Mouse (Mus musculus) ES-E14 (cell line): ENCODE measurements around the gene Nlrc5. TPM values are rescaled to one million over a fixed set of nuclear protein-coding genes. Genes with fewer than 3 reads are reported as not detected.
A peak's percentile ranks its signal among the peaks of the same experiment; 100 is the strongest.

ENCODE experiments used
- DNase-seq: peaks from one replicate; pipeline ENCODE4 v3.0.0-alpha.2; 2013; ENCODE audit warnings: low read depth, low spot score
- H3K27ac ChIP-seq: 2 replicates; pipeline ENCODE4 v1.5.1; 2012; ENCODE audit warnings: low read depth, mild to moderate bottlenecking, low read length, moderate library complexity, mixed read lengths; ENCODE audit not compliant: poor library complexity, insufficient read depth, severe bottlenecking
- H3K36me3 ChIP-seq: 2 replicates; pipeline ENCODE4 v1.6.1; 2012; ENCODE audit warnings: mild to moderate bottlenecking, low read length, moderate library complexity, mixed read lengths; ENCODE audit not compliant: control insufficient read depth, poor library complexity, insufficient read depth, severe bottlenecking
- H3K4me1 ChIP-seq, 2 experiments: fragments of 150-350 bp in 1 of 2; sonication (generic) in 1 of 2; 2 replicates each; pipeline ENCODE4 v1.6.1; 2012; ENCODE audit warnings: low read length in 2 of 2, mild to moderate bottlenecking in 1 of 2, mixed read lengths in 1 of 2; ENCODE audit not compliant: control insufficient read depth in 2 of 2, insufficient read depth in 2 of 2, poor library complexity in 1 of 2
- H3K4me3 ChIP-seq, 2 experiments: fragments of 150-350 bp in 1 of 2; sonication (generic) in 1 of 2; 2 replicates each; pipeline ENCODE4 v1.5.1; 2012; ENCODE audit warnings: low read length in 2 of 2, low read depth in 1 of 2, mild to moderate bottlenecking in 1 of 2, mixed read lengths in 1 of 2; ENCODE audit not compliant: insufficient read depth in 1 of 2, poor library complexity in 1 of 2, severe bottlenecking in 1 of 2
- H3K9ac ChIP-seq: 2 replicates; pipeline ENCODE4 v1.6.1; 2012; ENCODE audit warnings: low read depth, mild to moderate bottlenecking, low read length, mixed read lengths; ENCODE audit not compliant: poor library complexity, insufficient read depth, severe bottlenecking
- H3K9me3 ChIP-seq: fragments of 150-350 bp; sonication (generic); 2 replicates; pipeline ENCODE4 v1.6.1; 2012; ENCODE audit warnings: low read depth, mild to moderate bottlenecking, low read length; ENCODE audit not compliant: control insufficient read depth, insufficient read depth
- CHD2 ChIP-seq: IDR thresholded peaks from 2 replicates; pipeline ENCODE4 v1.6.1; 2014; ENCODE audit warnings: mild to moderate bottlenecking, low read depth, low read length, inconsistent platforms
- HCFC1 ChIP-seq: IDR thresholded peaks from 2 replicates; pipeline ENCODE4 v1.6.1; 2012; ENCODE audit warnings: low read length, inconsistent platforms, borderline replicate concordance; ENCODE audit not compliant: insufficient read depth
- MAFK ChIP-seq: IDR thresholded peaks from 2 replicates; pipeline ENCODE4 v1.6.1; 2014; ENCODE audit warnings: mild to moderate bottlenecking, low read depth, low read length, inconsistent platforms; ENCODE audit not compliant: insufficient read depth
- ZC3H11A ChIP-seq: IDR thresholded peaks from 2 replicates; pipeline ENCODE4 v1.6.1; 2012; ENCODE audit warnings: low read depth, mild to moderate bottlenecking, inconsistent platforms, low read length, borderline replicate concordance
- ZNF384 ChIP-seq: IDR thresholded peaks from 2 replicates; pipeline ENCODE4 v1.6.1; 2012; ENCODE audit warnings: low read depth, low read length, inconsistent platforms
- in situ Hi-C, 2 experiments: fragments of 600-800 bp; cut with MboI; formaldehyde crosslinking; loops; one replicate each; pipeline ENCODE4 v1.15.1; 2025; ENCODE audit warnings: low sequenced_read_pairs in 2 of 2, inconsistent platforms in 1 of 2; ENCODE audit not compliant: unreplicated experiment in 2 of 2
- total RNA-seq: library from RNA; depleted of rRNA; stranded (reverse); fragments of 300-350 nt; gene quantifications from 2 replicates; pipeline ENCODE4 v1.2.3, GENCODE M21; 2012

Gene Nlrc5
- total RNA-seq, 1 experiment = 0.76 TPM

DNA sequence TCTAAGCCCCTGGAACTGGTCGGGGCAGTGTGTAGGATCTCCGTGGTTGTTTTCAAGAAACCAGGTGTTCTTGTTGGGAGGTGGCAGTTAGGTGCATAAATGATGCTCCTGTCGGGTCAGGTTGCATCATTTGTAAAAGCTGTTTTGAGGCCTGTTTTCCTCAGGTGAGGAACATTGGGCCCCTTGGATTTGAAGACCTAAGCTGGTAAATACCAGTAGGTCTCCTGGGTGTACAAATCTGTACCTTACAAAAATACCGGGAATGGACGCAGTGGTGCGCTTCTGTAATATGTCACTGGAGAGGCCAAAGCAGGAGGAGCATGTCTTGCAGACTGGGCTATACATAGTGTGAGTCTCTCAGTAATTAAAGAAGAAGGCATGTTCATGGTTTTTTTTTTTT is 46.4 kb upstream of the Nlrc5 start:
- H3K4me3 ChIP-seq = peak overlapping the region; percentile 81 to 91
- no peak for DNase-seq
- H3K9ac ChIP-seq = peak overlapping the region; percentile 44; the same call in 1 of the 2 replicates
- TF ChIP-seq ZC3H11A (no peak), MAFK (no peak), ZNF384 (no peak), CHD2 (no peak), HCFC1 (no peak)
- H3K36me3 ChIP-seq = peaks cover 25% of the 10 kb centered on the region
- H3K4me1 ChIP-seq = peaks cover 0 to 9% of the 10 kb centered on the region in 2 experiments; a peak in 1 of 4 replicates
- in situ Hi-C loops = no loop called here
- no peak overlapping the region for H3K27ac ChIP-seq
- no peaks in the 10 kb centered on the region for H3K9me3 ChIP-seq

DNA sequence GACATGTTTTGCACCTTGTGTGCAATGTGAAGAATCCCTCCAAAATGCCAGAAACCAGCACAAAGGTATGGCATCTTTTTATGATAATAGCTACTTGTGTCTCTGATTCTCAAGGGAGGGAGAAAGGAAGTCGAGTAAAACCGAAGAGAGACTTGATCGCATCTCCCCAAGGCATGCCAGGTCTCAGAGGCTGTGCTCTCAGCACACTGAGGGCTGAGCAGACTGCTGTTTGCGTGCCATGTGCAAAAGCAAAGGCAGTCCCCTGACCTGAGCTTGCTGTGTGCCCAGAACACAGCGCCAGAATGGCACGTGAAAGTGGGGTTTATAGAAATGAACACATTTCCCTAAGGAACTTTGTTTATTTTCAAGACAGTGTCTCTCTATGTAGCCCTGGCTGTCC is 44.6 kb upstream of the Nlrc5 start:
- TF ChIP-seq ZC3H11A (no peak), CHD2 (no peak), ZNF384 (no peak), HCFC1 (no peak), MAFK (no peak)
- no peak overlapping the region for H3K27ac ChIP-seq
- no peak overlapping the region for H3K4me3 ChIP-seq
- in situ Hi-C loops = no loop called here
- DNase-seq = no peak
- peaks cover 35% of the 10 kb centered on the region for H3K36me3 ChIP-seq
- no peak overlapping the region for H3K9ac ChIP-seq
- H3K9me3 ChIP-seq = no peaks in the 10 kb centered on the region
- H3K4me1 ChIP-seq = peaks cover 0 to 9% of the 10 kb centered on the region in 2 experiments; a peak in 1 of 4 replicates

DNA sequence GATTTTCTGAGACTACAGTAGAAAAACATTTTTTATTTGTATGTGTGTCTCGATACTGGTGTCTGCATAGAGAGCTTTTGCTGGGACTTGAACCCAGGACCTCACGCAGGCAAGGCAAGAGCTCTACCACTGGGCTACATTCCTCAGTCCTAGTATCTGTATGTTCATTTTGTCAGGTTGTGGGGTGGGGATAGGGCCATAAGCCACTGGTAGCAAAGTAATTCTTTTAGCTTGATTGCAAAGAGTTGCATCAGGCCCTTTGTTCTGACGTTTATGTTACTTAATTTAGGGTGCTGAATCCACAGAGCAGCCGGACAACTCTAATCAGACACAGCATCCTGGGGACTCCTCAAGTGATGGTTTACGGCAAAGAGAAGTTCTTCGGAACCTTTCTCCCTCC is 43.7 kb upstream of the Nlrc5 start:
- H3K4me3 ChIP-seq = no peak overlapping the region
- no peak overlapping the region for H3K27ac ChIP-seq
- TF ChIP-seq ZNF384 (no peak), ZC3H11A (no peak), MAFK (no peak), CHD2 (no peak), HCFC1 (no peak)
- DNase-seq = no peak
- in situ Hi-C loops = no loop called here
- H3K9ac ChIP-seq = no peak overlapping the region
- peaks cover 39% of the 10 kb centered on the region for H3K36me3 ChIP-seq
- H3K9me3 ChIP-seq = no peaks in the 10 kb centered on the region
- H3K4me1 ChIP-seq = peaks cover 0 to 7% of the 10 kb centered on the region in 2 experiments; a peak in 1 of 4 replicates

DNA sequence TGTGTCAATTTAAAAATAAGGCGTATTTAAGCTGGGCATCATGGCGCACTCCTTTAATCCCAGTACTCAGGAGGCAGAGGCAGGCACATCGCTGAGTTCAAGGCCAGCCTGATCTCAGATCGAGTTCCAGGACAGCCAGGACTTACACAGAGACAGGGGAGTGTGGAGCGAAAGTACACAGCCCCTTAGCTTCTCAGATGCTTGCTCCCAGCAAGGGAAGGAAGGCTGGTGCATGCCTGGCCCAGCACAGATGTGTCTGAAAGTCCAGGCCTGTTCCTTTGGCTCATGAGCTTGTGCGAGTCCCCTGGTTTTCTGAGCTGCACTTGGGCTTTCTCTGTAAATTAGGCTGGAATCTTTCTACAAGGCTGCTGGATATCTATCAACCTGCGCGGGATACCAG is 43.2 kb upstream of the Nlrc5 start:
- DNase-seq = no peak
- in situ Hi-C loops = no loop called here
- peaks cover 39% of the 10 kb centered on the region for H3K36me3 ChIP-seq
- no peaks in the 10 kb centered on the region for H3K9me3 ChIP-seq
- H3K27ac ChIP-seq = no peak overlapping the region
- no peak for TF ChIP-seq CHD2
- no peak for TF ChIP-seq ZNF384
- no peak for TF ChIP-seq HCFC1
- TF ChIP-seq ZC3H11A = no peak
- TF ChIP-seq MAFK = no peak
- H3K4me3 ChIP-seq = no peak overlapping the region
- H3K4me1 ChIP-seq = peaks cover 0 to 7% of the 10 kb centered on the region in 2 experiments; a peak in 1 of 4 replicates
- no peak overlapping the region for H3K9ac ChIP-seq
